Mouse (Mus musculus) adrenal gland, postnatal 36 days (tissue): ENCODE data around the gene Adsl. TPM values are rescaled to one million over a fixed set of nuclear protein-coding genes. Genes with fewer than 3 reads are reported as not detected.
"Not testable (repeated sequence)": the region's sequence is repeated elsewhere in the genome, so short reads cannot be mapped to it uniquely, and the experiment has no call there.

Source experiments
- DNase-seq, 2 experiments: peaks; one replicate each; pipeline ENCODE4 v3.0.0; 2021; ENCODE audit warnings: mixed read lengths in 1 of 2
- long read RNA-seq, 2 experiments: library from polyadenylated mRNA; stranded (forward); transcript quantifications; one replicate each; pipeline ENCODE4 v2.0.0; 2021; ENCODE audit warnings: borderline sequencing depth in 2 of 2
- total RNA-seq, 2 experiments: library from RNA; stranded (reverse); gene quantifications; 2 replicates each; pipeline ENCODE4 v1.2.3; 2021

Adsl gene
- total RNA-seq: 10 to 100 TPM; 39.9 to 42.4 TPM
- long read RNA-seq, experiment 1, transcript Adsl-201 (13 exons, 3,711 nt): major isoform, 69 of 78 reads
- long read RNA-seq, experiment 1, partial matches to known transcripts: 0 of 78 reads
- long read RNA-seq, experiment 1, other reads (novel, unspliced or antisense): 9 of 78 reads
- long read RNA-seq, experiment 2, transcript Adsl-201 (13 exons, 3,711 nt): major isoform, 22 of 23 reads
- long read RNA-seq, experiment 2, partial matches to known transcripts: 0 of 23 reads
- long read RNA-seq, experiment 2, other reads (novel, unspliced or antisense): 1 of 23 reads

- peak; percentile 92 for DNase-seq
Observed at GRCm38 (mm10) chr15:80948145-80949135, at the start of gene Adsl. Gene Adsl (plus strand): TSS chr15:80948490.

DNA sequence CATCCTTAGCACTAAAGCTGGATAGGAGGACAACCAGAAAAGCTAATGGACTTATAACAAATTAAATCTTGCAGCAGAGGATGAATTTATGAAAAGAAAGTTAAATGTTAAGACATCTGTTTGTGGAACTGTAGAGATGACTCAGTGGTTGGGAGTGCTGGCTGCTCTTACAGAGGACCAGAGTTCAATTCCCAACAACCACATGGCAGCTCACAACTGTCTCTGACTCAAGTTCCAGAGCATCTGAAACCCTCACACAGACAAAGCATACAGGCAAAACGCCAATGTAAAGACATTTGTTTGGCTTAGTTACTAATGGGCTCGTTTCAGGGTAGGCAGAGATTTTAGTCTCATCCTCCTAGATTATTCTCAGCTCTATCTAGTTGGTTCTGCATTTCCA lies 48.5 kb upstream of the Adsl start:
- no peak for DNase-seq

GRCm38 (mm10) chr15:80901806-80902513 lies 46.3 kb upstream of the Adsl start:
- DNase-seq: no peak

DNA sequence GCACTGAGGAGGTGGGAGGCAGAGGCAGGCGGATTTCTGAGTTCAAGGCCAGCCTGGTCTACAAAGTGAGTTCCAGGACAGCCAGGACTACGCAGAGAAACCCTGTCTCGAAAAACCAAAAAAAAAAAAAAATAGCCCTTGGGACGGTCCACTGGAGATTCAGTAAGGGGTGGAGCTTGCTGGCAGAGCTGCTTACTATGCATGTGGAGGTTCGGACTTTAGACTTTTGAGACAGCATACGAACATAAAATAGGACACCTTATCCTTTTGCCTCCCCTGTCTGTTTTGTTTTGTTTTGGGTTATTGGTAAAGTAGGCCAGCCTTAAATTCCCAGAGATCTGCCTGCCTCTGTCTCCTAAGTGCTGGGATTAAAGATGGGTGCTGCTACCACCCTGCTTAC lies 43.5 kb upstream of the Adsl start:
- not testable (repeated sequence) for DNase-seq

- DNase-seq: no peak
Observed at GRCm38 (mm10) chr15:80910183-80910582, 38.1 kb upstream of the Adsl start.

- no peak for DNase-seq
Observed at GRCm38 (mm10) chr15:80910790-80911531, 37.3 kb upstream of the Adsl start.

GRCm38 (mm10) chr15:80912175-80912574 lies 36.1 kb upstream of the Adsl start:
- DNase-seq: no peak

DNA sequence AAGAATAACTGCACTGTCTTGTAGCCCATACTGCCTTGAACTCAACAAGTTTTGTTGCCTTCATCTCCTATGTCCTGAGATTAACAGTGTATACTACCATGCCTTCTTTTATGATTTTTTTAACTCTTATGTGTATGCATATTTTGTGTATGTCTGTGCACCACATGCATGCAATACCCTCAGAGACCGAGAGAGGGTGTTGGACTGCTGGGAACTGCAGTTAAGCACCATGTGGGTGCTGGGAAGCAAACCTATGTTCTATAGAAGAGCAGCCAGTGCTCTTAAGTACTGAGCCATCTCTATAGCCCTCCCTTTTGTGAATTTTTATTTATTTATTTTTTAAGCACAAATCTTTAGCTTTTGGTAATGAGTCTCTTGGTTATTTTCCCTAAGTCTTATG lies 34.5 kb upstream of the Adsl start:
- DNase-seq: no peak

DNA sequence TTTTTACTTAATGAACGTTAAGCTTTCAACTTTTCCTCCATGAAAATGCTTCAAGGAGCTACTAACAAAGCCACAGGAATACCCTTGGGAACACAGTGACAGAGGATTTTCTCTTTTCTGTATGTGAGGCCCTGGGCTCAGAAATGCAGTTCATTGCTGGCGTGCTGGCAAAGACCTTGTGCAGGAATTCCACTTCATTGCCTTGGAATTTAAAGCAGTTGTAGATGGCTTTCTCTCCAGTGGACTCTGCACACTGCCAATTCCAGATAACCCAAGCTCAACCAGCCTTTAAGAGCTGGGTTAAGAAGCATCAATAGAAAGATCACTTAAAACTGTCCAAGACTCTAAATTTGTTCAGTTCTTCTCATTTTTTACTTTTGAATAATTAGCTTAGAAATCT lies 32.4 kb upstream of the Adsl start:
- DNase-seq: peak; percentile 40 to 55

GRCm38 (mm10) chr15:80916621-80917020 lies 31.7 kb upstream of the Adsl start:
- no peak for DNase-seq

DNA sequence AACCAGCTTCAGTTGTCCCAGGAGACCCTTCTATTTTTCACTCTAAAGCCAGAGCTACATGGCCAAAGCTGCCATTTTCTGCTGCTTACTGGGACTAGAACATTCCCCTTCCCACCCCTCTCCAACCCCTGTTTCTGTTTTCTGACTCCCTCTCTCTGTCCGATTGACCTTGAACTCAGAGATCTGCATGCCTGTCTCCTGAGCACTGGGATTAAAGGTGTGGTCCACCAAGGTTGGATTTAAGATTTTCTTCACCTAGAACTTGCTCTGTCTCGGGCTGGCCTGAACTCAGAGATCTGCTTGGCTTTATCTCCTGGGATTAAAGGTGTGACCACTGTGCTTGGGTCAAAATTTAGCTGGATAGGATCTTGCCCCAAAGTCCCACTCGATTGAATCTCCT lies 27.9 kb upstream of the Adsl start:
- no peak for DNase-seq

DNA sequence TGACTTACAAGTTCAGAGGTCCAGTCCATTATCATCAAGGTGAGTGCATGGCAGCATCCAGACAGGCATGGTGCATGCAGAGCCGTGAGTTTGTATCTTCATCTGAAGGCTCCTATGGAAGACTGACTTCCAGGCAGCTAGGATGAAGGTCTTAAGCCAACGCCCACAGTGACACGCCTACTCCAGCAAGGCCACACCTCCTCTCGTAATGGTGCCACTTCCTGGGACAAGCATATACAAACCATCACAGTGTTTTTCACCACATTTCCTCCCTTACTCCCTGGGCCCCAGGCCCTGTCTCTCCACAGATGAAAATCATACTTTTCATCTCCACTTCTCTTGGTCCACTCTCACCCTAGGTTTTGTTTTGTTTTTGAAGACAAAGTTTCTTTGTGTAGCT lies 26.5 kb upstream of the Adsl start:
- no peak for DNase-seq

GRCm38 (mm10) chr15:80924211-80924610 lies 24.1 kb upstream of the Adsl start:
- no peak for DNase-seq

DNA sequence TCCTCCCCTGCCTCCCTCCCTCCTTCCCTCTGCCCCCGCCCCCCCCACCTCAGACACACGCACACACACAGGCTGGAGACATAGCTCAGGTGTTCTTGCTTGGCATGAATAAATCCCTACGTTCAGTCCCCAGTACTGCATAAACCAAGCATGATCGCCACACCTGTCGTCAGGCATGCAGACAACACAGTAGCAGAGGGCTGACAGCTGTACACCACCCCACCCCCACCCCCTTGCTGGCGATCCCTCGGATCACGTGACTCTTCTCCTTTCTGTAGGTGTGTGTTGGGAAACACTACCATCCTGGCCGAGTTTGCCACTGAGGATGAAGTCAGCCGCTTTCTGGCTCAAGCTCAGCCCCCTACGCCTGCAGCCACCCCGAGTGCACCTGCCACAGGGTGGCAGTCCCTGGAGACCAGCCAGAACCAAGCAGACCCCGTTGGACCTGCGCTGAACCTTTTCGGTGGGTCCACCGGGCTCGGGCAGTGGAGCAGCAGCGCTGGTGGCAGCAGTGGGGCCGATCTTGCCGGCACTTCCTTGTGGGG lies 19.4 kb upstream of the Adsl start:
- no peak for DNase-seq

- no peak for DNase-seq
Observed at GRCm38 (mm10) chr15:80930048-80930571, 18.2 kb upstream of the Adsl start.

- DNase-seq: not testable (repeated sequence)
Observed at GRCm38 (mm10) chr15:80930676-80931320, 17.5 kb upstream of the Adsl start.

DNA sequence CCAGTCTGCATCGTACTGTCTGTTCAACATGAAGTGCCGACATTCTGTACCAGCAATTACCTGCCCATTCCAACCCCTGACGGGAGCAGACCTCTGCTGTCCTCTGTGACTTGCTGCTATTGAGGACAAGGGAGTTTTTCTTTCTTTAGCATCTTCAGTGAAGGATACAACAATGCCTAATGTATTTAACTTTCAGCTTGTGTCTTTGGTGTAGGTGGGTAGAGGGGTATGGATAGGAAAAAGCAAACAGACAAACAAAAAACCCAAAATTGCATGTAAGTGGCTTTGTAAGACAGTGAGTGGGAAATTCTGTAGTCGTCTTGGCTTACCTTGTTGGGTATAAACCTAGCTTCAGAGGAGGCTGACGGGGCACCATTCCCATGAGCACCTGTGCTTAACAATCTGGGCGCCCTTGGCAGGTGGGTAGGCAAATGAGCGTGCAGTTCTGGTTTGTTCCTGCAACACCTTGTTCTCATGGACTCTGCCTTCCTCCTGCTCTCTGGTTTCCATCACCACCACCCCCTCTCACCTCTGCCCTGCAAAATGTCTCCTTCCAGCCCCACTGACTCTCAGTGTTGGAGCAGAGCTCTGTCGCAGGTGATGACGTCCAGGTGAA lies 16.8 kb upstream of the Adsl start:
- DNase-seq: no peak

DNA sequence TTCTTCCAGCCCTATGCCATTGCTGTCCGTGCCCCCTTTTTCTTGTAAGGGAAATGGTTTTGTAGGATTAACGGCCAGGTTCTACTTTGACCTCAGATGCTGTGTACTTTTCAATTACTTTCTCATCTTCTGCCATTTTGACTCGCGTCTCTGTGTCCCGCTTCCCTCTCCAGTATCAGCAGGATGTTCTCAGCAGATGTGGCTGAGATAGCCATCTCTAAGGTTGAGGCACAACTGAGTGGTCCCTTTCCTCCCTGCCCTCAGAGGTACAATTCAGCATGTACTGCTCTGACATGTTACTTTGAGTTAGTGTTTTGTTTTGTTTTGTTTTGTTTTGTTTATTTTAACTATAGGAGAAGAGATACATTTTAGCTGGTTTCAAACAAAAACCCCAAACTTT lies 13.4 kb upstream of the Adsl start:
- no peak for DNase-seq

GRCm38 (mm10) chr15:80936686-80937085 lies 11.6 kb upstream of the Adsl start:
- no peak for DNase-seq

DNA sequence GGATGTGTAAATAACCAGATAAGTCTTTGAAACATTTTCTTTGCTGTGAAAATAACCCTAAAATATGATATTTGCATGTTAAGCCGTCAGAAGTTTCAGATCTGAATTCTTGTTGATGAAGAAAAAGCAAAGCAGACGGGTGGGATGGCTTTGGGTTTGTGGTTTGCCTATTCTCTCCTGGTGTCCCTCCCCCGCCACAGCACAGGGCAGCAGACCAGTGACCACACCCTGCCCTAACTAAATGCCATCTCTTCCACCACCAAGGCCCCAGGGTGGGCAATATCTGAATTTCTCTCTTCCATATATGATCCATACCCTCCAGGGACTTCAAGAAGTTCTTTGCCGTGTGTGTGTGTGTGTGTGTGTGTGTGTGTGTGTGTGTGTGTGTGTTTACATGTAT lies 9.7 kb upstream of the Adsl start:
- DNase-seq: no peak
